Mouse (Mus musculus): ENCODE results near the gene Prkg1. TPM values are rescaled to one million over a fixed set of nuclear protein-coding genes. Genes with fewer than 3 reads are reported as not detected.

The Prkg1 gene
- polyA plus RNA-seq (2015; fragmentation: Nextera tagmentation; extraction: Ambion mirVana) = 10.0 and 10.5 TPM in 2 replicates

GRCm38 (mm10) chr19:31764801-31765340 lies at the start of gene Prkg1:
Prkg1 (minus strand) TSS chr19:31765033.
- ATAC-seq (ENCODE audit: insufficient read depth, low FRiP score, low read depth) = peak; percentile 66
- Histone ChIP-seq H3K4me2 (peak within 1 kb of the TSS; percentile 97), H3K36me3 (no peaks in the 10 kb centered on the region), H3K27ac (peak within 1 kb of the TSS; percentile 75), H3K4me3 (replicated peaks) (peak within 1 kb of the TSS; percentile 58), H3K9me3 (no peaks in the 10 kb centered on the region), H3K9ac (peak within 1 kb of the TSS; percentile 29), H3K4me1 (peaks cover 21% of the 10 kb centered on the region), H3K27me3 (replicated peaks) (no peaks in the 10 kb centered on the region)
- under 1% methylated on average over 21 of the region's 23 CpGs for WGBS

GRCm38 (mm10) chr19:31813087-31813486 lies 48.3 kb upstream of the Prkg1 start:
- Histone ChIP-seq H3K9ac (no peak overlapping the region), H3K36me3 (no peaks in the 10 kb centered on the region), H3K4me2 (no peak overlapping the region), H3K27me3 (replicated peaks) (no peaks in the 10 kb centered on the region), H3K9me3 (no peaks in the 10 kb centered on the region), H3K4me3 (replicated peaks) (no peak overlapping the region), H3K27ac (no peak overlapping the region), H3K4me1 (no peaks in the 10 kb centered on the region)
- no peak for ATAC-seq (ENCODE audit: insufficient read depth, low FRiP score, low read depth)
- 58% methylated on average over 4 of the region's 4 CpGs for WGBS

- no peak overlapping the region for H3K9ac ChIP-seq
- no peaks in the 10 kb centered on the region for H3K36me3 ChIP-seq
- H3K4me3 ChIP-seq (replicated peaks) = no peak overlapping the region
- H3K9me3 ChIP-seq = no peaks in the 10 kb centered on the region
- no peak overlapping the region for H3K4me2 ChIP-seq
- no peak overlapping the region for H3K27ac ChIP-seq
- no peak for ATAC-seq (ENCODE audit: insufficient read depth, low FRiP score, low read depth)
- no peaks in the 10 kb centered on the region for H3K4me1 ChIP-seq
- no peaks in the 10 kb centered on the region for H3K27me3 ChIP-seq (replicated peaks)
- WGBS = 34% methylated on average over 5 of the region's 5 CpGs
These were observed 46.5 kb upstream of the Prkg1 start for GRCm38 (mm10) chr19:31811371-31811770.

- Histone ChIP-seq H3K4me2 (no peak overlapping the region), H3K9me3 (no peaks in the 10 kb centered on the region), H3K36me3 (no peaks in the 10 kb centered on the region), H3K9ac (no peak overlapping the region), H3K4me1 (no peaks in the 10 kb centered on the region), H3K27ac (no peak overlapping the region), H3K27me3 (replicated peaks) (no peaks in the 10 kb centered on the region), H3K4me3 (replicated peaks) (no peak overlapping the region)
- no peak for ATAC-seq (ENCODE audit: insufficient read depth, low FRiP score, low read depth)
- 65% methylated on average over 7 of the region's 7 CpGs for WGBS
These were observed 40.6 kb upstream of the Prkg1 start for GRCm38 (mm10) chr19:31805391-31805790.

- Histone ChIP-seq H3K9me3 (no peaks in the 10 kb centered on the region), H3K4me1 (no peaks in the 10 kb centered on the region), H3K4me2 (no peak overlapping the region), H3K9ac (no peak overlapping the region), H3K36me3 (no peaks in the 10 kb centered on the region), H3K4me3 (replicated peaks) (no peak overlapping the region), H3K27me3 (replicated peaks) (no peaks in the 10 kb centered on the region), H3K27ac (no peak overlapping the region)
- WGBS = 72% methylated on average over 9 of the region's 9 CpGs
- ATAC-seq (ENCODE audit: insufficient read depth, low FRiP score, low read depth) = no peak
These were observed 30.7 kb upstream of the Prkg1 start for GRCm38 (mm10) chr19:31795485-31796046.

GRCm38 (mm10) chr19:31791724-31792123 lies 26.9 kb upstream of the Prkg1 start:
- no peaks in the 10 kb centered on the region for H3K4me1 ChIP-seq
- ATAC-seq (ENCODE audit: insufficient read depth, low FRiP score, low read depth) = no peak
- H3K4me2 ChIP-seq = no peak overlapping the region
- 48% methylated on average over 3 of the region's 3 CpGs for WGBS
- H3K9ac ChIP-seq = no peak overlapping the region
- no peak overlapping the region for H3K27ac ChIP-seq
- H3K27me3 ChIP-seq (replicated peaks) = no peaks in the 10 kb centered on the region
- H3K9me3 ChIP-seq = no peaks in the 10 kb centered on the region
- H3K36me3 ChIP-seq = no peaks in the 10 kb centered on the region
- no peak overlapping the region for H3K4me3 ChIP-seq (replicated peaks)

GRCm38 (mm10) chr19:31781521-31782018 lies 16.7 kb upstream of the Prkg1 start:
- ATAC-seq (ENCODE audit: insufficient read depth, low FRiP score, low read depth) = no peak
- Histone ChIP-seq H3K4me1 (no peaks in the 10 kb centered on the region), H3K9me3 (no peaks in the 10 kb centered on the region), H3K27me3 (replicated peaks) (no peaks in the 10 kb centered on the region), H3K27ac (no peak overlapping the region), H3K4me2 (no peak overlapping the region), H3K36me3 (no peaks in the 10 kb centered on the region), H3K4me3 (replicated peaks) (no peak overlapping the region), H3K9ac (no peak overlapping the region)
- WGBS = 88% methylated on average over 3 of the region's 3 CpGs

GRCm38 (mm10) chr19:31781077-31781476 lies 16.2 kb upstream of the Prkg1 start:
- Histone ChIP-seq H3K4me2 (no peak overlapping the region), H3K4me1 (no peaks in the 10 kb centered on the region), H3K27me3 (replicated peaks) (no peaks in the 10 kb centered on the region), H3K9me3 (no peaks in the 10 kb centered on the region), H3K4me3 (replicated peaks) (no peak overlapping the region), H3K9ac (no peak overlapping the region), H3K36me3 (no peaks in the 10 kb centered on the region), H3K27ac (no peak overlapping the region)
- peak; percentile 80 for ATAC-seq (ENCODE audit: insufficient read depth, low FRiP score, low read depth)
- 54% methylated on average over 2 of the region's 2 CpGs for WGBS

GRCm38 (mm10) chr19:31780222-31780621 lies 15.4 kb upstream of the Prkg1 start:
- Histone ChIP-seq H3K4me3 (replicated peaks) (no peak overlapping the region), H3K9ac (no peak overlapping the region), H3K36me3 (no peaks in the 10 kb centered on the region), H3K4me2 (no peak overlapping the region), H3K9me3 (no peaks in the 10 kb centered on the region), H3K27me3 (replicated peaks) (no peaks in the 10 kb centered on the region), H3K4me1 (no peaks in the 10 kb centered on the region), H3K27ac (no peak overlapping the region)
- WGBS = 78% methylated on average over 1 of the region's 1 CpGs
- ATAC-seq (ENCODE audit: insufficient read depth, low FRiP score, low read depth) = no peak

- Histone ChIP-seq H3K27me3 (replicated peaks) (no peaks in the 10 kb centered on the region), H3K4me3 (replicated peaks) (no peak overlapping the region), H3K4me1 (no peaks in the 10 kb centered on the region), H3K36me3 (no peaks in the 10 kb centered on the region), H3K4me2 (no peak overlapping the region), H3K9ac (no peak overlapping the region), H3K27ac (no peak overlapping the region), H3K9me3 (no peaks in the 10 kb centered on the region)
- 59% methylated on average over 4 of the region's 4 CpGs for WGBS
- no peak for ATAC-seq (ENCODE audit: insufficient read depth, low FRiP score, low read depth)
These were observed 14.2 kb upstream of the Prkg1 start for GRCm38 (mm10) chr19:31779021-31779420.

- WGBS = 6% methylated on average over 3 of the region's 3 CpGs
- ATAC-seq (ENCODE audit: insufficient read depth, low FRiP score, low read depth) = no peak
These were observed 2.2 kb upstream of the Prkg1 start for GRCm38 (mm10) chr19:31767004-31767403.

GRCm38 (mm10) chr19:31765451-31765850 lies 618 bp upstream of the Prkg1 start:
- Histone ChIP-seq H3K9me3 (no peaks in the 10 kb centered on the region), H3K27me3 (replicated peaks) (no peaks in the 10 kb centered on the region), H3K36me3 (no peaks in the 10 kb centered on the region), H3K27ac (no peak overlapping the region), H3K4me3 (replicated peaks) (no peak overlapping the region), H3K9ac (no peak overlapping the region), H3K4me1 (peaks cover 21% of the 10 kb centered on the region), H3K4me2 (peak overlapping the region; percentile 97)
- 35% methylated on average over 4 of the region's 4 CpGs for WGBS
- ATAC-seq (ENCODE audit: insufficient read depth, low FRiP score, low read depth) = no peak

More at GRCm38 (mm10) chr19:31767004-31767403, 2.2 kb upstream of the Prkg1 start:
- H3K27ac ChIP-seq = no peak overlapping the region
- H3K4me3 ChIP-seq (replicated peaks) = no peak overlapping the region
- H3K36me3 ChIP-seq = no peaks in the 10 kb centered on the region
- H3K4me1 ChIP-seq = peaks cover 21% of the 10 kb centered on the region
- no peak overlapping the region for H3K9ac ChIP-seq
- H3K4me2 ChIP-seq = no peak overlapping the region
- no peaks in the 10 kb centered on the region for H3K9me3 ChIP-seq
- H3K27me3 ChIP-seq (replicated peaks) = no peaks in the 10 kb centered on the region
